Mouse (Mus musculus): ENCODE measurements around the gene Mtor.
A peak's percentile ranks its signal among the peaks of the same experiment; 100 is the strongest.

Mtor gene

GRCm38 (mm10) chr4:148448179-148448852 is at the start of gene Mtor:
TSS of gene Mtor (plus strand) at chr4:148448611.
- DNase-seq, result peak; percentile 94

- no peak for DNase-seq
Measured at GRCm38 (mm10) chr4:148399437-148400094, 48.8 kb upstream of the Mtor start.

GRCm38 (mm10) chr4:148403402-148403801 is 45.0 kb upstream of the Mtor start:
- no peak for DNase-seq

GRCm38 (mm10) chr4:148404748-148405147 is 43.7 kb upstream of the Mtor start:
- no peak for DNase-seq

GRCm38 (mm10) chr4:148405255-148405788 is 43.1 kb upstream of the Mtor start:
- no peak for DNase-seq

- no peak for DNase-seq
Measured at GRCm38 (mm10) chr4:148408256-148408975, 40.0 kb upstream of the Mtor start.

- no peak for DNase-seq
Measured at GRCm38 (mm10) chr4:148415575-148415974, 32.8 kb upstream of the Mtor start.

- DNase-seq, result no peak
Measured at GRCm38 (mm10) chr4:148417074-148417526, 31.3 kb upstream of the Mtor start.

GRCm38 (mm10) chr4:148417559-148417958 is 30.9 kb upstream of the Mtor start:
- DNase-seq, result no peak

GRCm38 (mm10) chr4:148426950-148427850 is 21.2 kb upstream of the Mtor start:
- no peak for DNase-seq

- DNase-seq, result no peak
Measured at GRCm38 (mm10) chr4:148428544-148428943, 19.9 kb upstream of the Mtor start.

- no peak for DNase-seq
Measured at GRCm38 (mm10) chr4:148429121-148429520, 19.3 kb upstream of the Mtor start.

- DNase-seq, result peak; percentile 63
Measured at GRCm38 (mm10) chr4:148429686-148430085, 18.7 kb upstream of the Mtor start.

- DNase-seq, result no peak
Measured at GRCm38 (mm10) chr4:148430880-148431519, 17.4 kb upstream of the Mtor start.

- no peak for DNase-seq
Measured at GRCm38 (mm10) chr4:148432488-148432887, 15.9 kb upstream of the Mtor start.

- no peak for DNase-seq
Measured at GRCm38 (mm10) chr4:148433336-148433735, 15.1 kb upstream of the Mtor start.

- DNase-seq, result no peak
Measured at GRCm38 (mm10) chr4:148433813-148434212, 14.6 kb upstream of the Mtor start.

- no peak for DNase-seq
Measured at GRCm38 (mm10) chr4:148434554-148434953, 13.9 kb upstream of the Mtor start.

- no peak for DNase-seq
Measured at GRCm38 (mm10) chr4:148435106-148435505, 13.3 kb upstream of the Mtor start.

GRCm38 (mm10) chr4:148435657-148436330 is 12.6 kb upstream of the Mtor start:
- no peak for DNase-seq

GRCm38 (mm10) chr4:148441931-148442330 is 6.5 kb upstream of the Mtor start:
- DNase-seq, result no peak
